ENCODE assay signal across 21 mouse cellular contexts in genomic region chr12:111124601-111125260, GRCm38 (mm10). TPM values are rescaled to one million over a fixed set of nuclear protein-coding genes. Genes with fewer than 3 reads are reported as not detected.
DNase-seq lines count a peak whose midpoint lies in the region; ATAC-seq lines count a peak whose summit lies in the region.
"Had no signal": no experiment of that assay in that cellular context is flagged by ENCODE, and none has a peak within 500 bp of the region (broad histone marks: within the 10 kb centered on the region; RNA-seq: fewer than 3 reads in every experiment).

No protein-coding gene starts in this region.

- ATAC-seq in hindbrain, embryonic 13.5 days (ENCODE audit: low FRiP score): no peak
- no peak for ATAC-seq in midbrain, embryonic 14.5 days (ENCODE audit: low FRiP score, low TSS enrichment)
- 0 out of 2 replicates have a peak, but pooled peaks have one; percentile 35 for ATAC-seq in neural tube, embryonic 15.5 days (ENCODE audit: low FRiP score)
- ATAC-seq in activated CD4-positive, CD25-positive, alpha-beta regulatory T cell, adult 4 months: no peak

- H3K9ac ChIP-seq in hindbrain, embryonic 13.5 days: no peak overlapping the region
- H3K9ac ChIP-seq in midbrain, embryonic 14.5 days (replicated peaks; ENCODE audit: low read length): no peak overlapping the region
- H3K9ac ChIP-seq in neural tube, embryonic 15.5 days (replicated peaks): no peak overlapping the region
- H3K9ac ChIP-seq: heart, embryonic 15.5 days; limb, embryonic 12.5 days; liver, embryonic 14.5 days had no signal

- no peak overlapping the region for H3K4me3 ChIP-seq in hindbrain, embryonic 13.5 days
- no peak overlapping the region for H3K4me3 ChIP-seq in hindbrain, embryonic 10.5 days
- H3K4me3 ChIP-seq in midbrain, embryonic 14.5 days (replicated peaks; ENCODE audit: low read depth, low read length): no peak overlapping the region
- no peak overlapping the region for H3K4me3 ChIP-seq in midbrain, embryonic 10.5 days
- H3K4me3 ChIP-seq in neural tube, embryonic 15.5 days (replicated peaks): no peak overlapping the region
- H3K4me3 ChIP-seq: embryonic facial prominence, embryonic 10.5 days; erythroblast, embryonic 14.5 days; heart, embryonic 15.5 days; left cerebral cortex, adult 2 months; limb, embryonic 12.5 days; megakaryocyte, embryonic 14.5 days had no signal

- H3K4me1 ChIP-seq in hindbrain, embryonic 13.5 days (replicated peaks): peaks cover 12% of the 10 kb centered on the region
- H3K4me1 ChIP-seq in hindbrain, embryonic 10.5 days (replicated peaks): peaks cover 6% of the 10 kb centered on the region; the same call in 1 of the 2 replicates
- H3K4me1 ChIP-seq in midbrain, embryonic 14.5 days (ENCODE audit: control insufficient read depth, insufficient read depth, low read length): peaks cover 10% of the 10 kb centered on the region
- H3K4me1 ChIP-seq in midbrain, embryonic 10.5 days: peaks cover 10% of the 10 kb centered on the region
- H3K4me1 ChIP-seq in neural tube, embryonic 15.5 days: peaks cover 10% of the 10 kb centered on the region
- H3K4me1 ChIP-seq: embryonic facial prominence, embryonic 10.5 days; heart, embryonic 15.5 days; limb, embryonic 12.5 days; megakaryocyte, embryonic 14.5 days had no signal

- DNase-seq in hindbrain, embryonic 10.5 days (ENCODE audit: low spot score): no peak
- peak; percentile 72 for DNase-seq in midbrain, embryonic 14.5 days
- no peak for DNase-seq in midbrain, embryonic 10.5 days (ENCODE audit: low spot score)
- DNase-seq in kidney, postnatal 10 days: peak; percentile 67
- DNase-seq: adrenal gland, adult 8-10 months; cerebellum, adult 9-10 months; heart, adult 11 months; lung, postnatal 10 days; thymus, adult 18-20 months had no signal

- no peaks in the 10 kb centered on the region for H3K27me3 ChIP-seq in hindbrain, embryonic 13.5 days
- no peaks in the 10 kb centered on the region for H3K27me3 ChIP-seq in hindbrain, embryonic 10.5 days (ENCODE audit: insufficient read depth, poor library complexity, severe bottlenecking)
- no peaks in the 10 kb centered on the region for H3K27me3 ChIP-seq in midbrain, embryonic 14.5 days (ENCODE audit: control insufficient read depth, insufficient read depth, low read length)
- no peaks in the 10 kb centered on the region for H3K27me3 ChIP-seq in midbrain, embryonic 10.5 days (ENCODE audit: low read depth, poor library complexity, severe bottlenecking)
- no peaks in the 10 kb centered on the region for H3K27me3 ChIP-seq in neural tube, embryonic 15.5 days (replicated peaks)
- H3K27me3 ChIP-seq: heart, embryonic 15.5 days; limb, embryonic 12.5 days; megakaryocyte, embryonic 14.5 days had no signal

- peak overlapping the region; percentile 41; the same call in 1 of the 2 replicates for H3K27ac ChIP-seq in hindbrain, embryonic 13.5 days
- H3K27ac ChIP-seq in hindbrain, embryonic 10.5 days: no peak overlapping the region
- H3K27ac ChIP-seq in midbrain, embryonic 14.5 days (replicated peaks; ENCODE audit: low read depth, low read length): peak overlapping the region; percentile 33; the same call in 1 of the 2 replicates
- H3K27ac ChIP-seq in midbrain, embryonic 10.5 days (replicated peaks): no peak overlapping the region
- H3K27ac ChIP-seq in neural tube, embryonic 15.5 days (replicated peaks): peak overlapping the region; percentile 29; the same call in 1 of the 2 replicates
- H3K27ac ChIP-seq: embryonic facial prominence, embryonic 10.5 days; heart, embryonic 15.5 days; left cerebral cortex, adult 2 months; limb, embryonic 12.5 days; liver, embryonic 14.5 days had no signal

- 58% methylated on average over 14 of the region's 14 CpGs for WGBS in hindbrain, embryonic 13.5 days
- 82% methylated on average over 14 of the region's 14 CpGs for WGBS in hindbrain, embryonic 10.5 days
- 58% methylated on average over 14 of the region's 14 CpGs for WGBS in midbrain, embryonic 14.5 days
- WGBS in midbrain, embryonic 10.5 days: 83% methylated on average over 14 of the region's 14 CpGs
- 49% methylated on average over 14 of the region's 14 CpGs for WGBS in neural tube, embryonic 15.5 days

- H3K9me3 ChIP-seq in hindbrain, embryonic 13.5 days: peaks cover 4% of the 10 kb centered on the region; the same call in 1 of the 2 replicates
- H3K9me3 ChIP-seq in hindbrain, embryonic 10.5 days: peaks cover 6% of the 10 kb centered on the region; the same call in 1 of the 2 replicates
- H3K9me3 ChIP-seq in midbrain, embryonic 14.5 days (ENCODE audit: control insufficient read depth, low read length): no peaks in the 10 kb centered on the region
- H3K9me3 ChIP-seq in midbrain, embryonic 10.5 days (replicated peaks): 0 out of 2 replicates have a peak, but pooled peaks cover 6% of the 10 kb centered on the region
- H3K9me3 ChIP-seq in neural tube, embryonic 15.5 days (replicated peaks): no peaks in the 10 kb centered on the region
- H3K9me3 ChIP-seq: heart, embryonic 15.5 days had no signal

- H3K36me3 ChIP-seq in hindbrain, embryonic 13.5 days: no peaks in the 10 kb centered on the region
- peaks cover 23% of the 10 kb centered on the region for H3K36me3 ChIP-seq in hindbrain, embryonic 10.5 days
- 0 out of 2 replicates have a peak, but pooled peaks cover under 1% of the 10 kb centered on the region for H3K36me3 ChIP-seq in midbrain, embryonic 14.5 days (ENCODE audit: control insufficient read depth, insufficient read depth, low read length)
- H3K36me3 ChIP-seq in midbrain, embryonic 10.5 days: peaks cover 8% of the 10 kb centered on the region
- H3K36me3 ChIP-seq in neural tube, embryonic 15.5 days: no peaks in the 10 kb centered on the region
- H3K36me3 ChIP-seq: heart, embryonic 15.5 days had no signal

- H3K4me2 ChIP-seq in hindbrain, embryonic 13.5 days: no peak overlapping the region
- H3K4me2 ChIP-seq in midbrain, embryonic 14.5 days (ENCODE audit: low read length): no peak overlapping the region
- H3K4me2 ChIP-seq in neural tube, embryonic 15.5 days: peak overlapping the region; percentile 19; the same call in 1 of the 2 replicates
- H3K4me2 ChIP-seq: heart, embryonic 15.5 days; limb, embryonic 12.5 days had no signal

RNA-seq across cellular contexts. Expression of gene Traf3, which starts 41.4 kb away (rescaled TPM):
- polyA plus RNA-seq in hindbrain, embryonic 13.5 days (2015; fragmentation: Nextera tagmentation; extraction: Ambion mirVana): 15.6 and 17.0 TPM in 2 replicates
- polyA plus RNA-seq in hindbrain, embryonic 10.5 days (2016; fragmentation: Nextera tagmentation; extraction: Ambion mirVana): 11.0 and 13.9 TPM in 2 replicates
- polyA plus RNA-seq in midbrain, embryonic 14.5 days (2014; fragmentation: Nextera tagmentation; extraction: Ambion mirVana): 22.0 and 28.4 TPM in 2 replicates
- polyA plus RNA-seq in midbrain, embryonic 10.5 days (2016; fragmentation: Nextera tagmentation; extraction: Ambion mirVana): 11.5 and 15.0 TPM in 2 replicates
- polyA plus RNA-seq in neural tube, embryonic 15.5 days (2015; fragmentation: Nextera tagmentation; extraction: Ambion mirVana): 16.9 and 19.0 TPM in 2 replicates
- 10 to 100 TPM; 14.4 to 15.5 TPM for polyA plus RNA-seq in activated CD4-positive, CD25-positive, alpha-beta regulatory T cell, adult 4 months (2017; shearing (Covaris generic))

RNA-seq across cellular contexts. Expression of gene 4930595D18Rik, which starts 59.6 kb away (rescaled TPM):
- polyA plus RNA-seq in hindbrain, embryonic 13.5 days (2015; fragmentation: Nextera tagmentation; extraction: Ambion mirVana): 0.21 TPM in 1 of 2 replicates, not detected in the other
- not detected in 2 replicates for polyA plus RNA-seq in hindbrain, embryonic 10.5 days (2016; fragmentation: Nextera tagmentation; extraction: Ambion mirVana)
- not detected in 2 replicates for polyA plus RNA-seq in midbrain, embryonic 14.5 days (2014; fragmentation: Nextera tagmentation; extraction: Ambion mirVana)
- polyA plus RNA-seq in midbrain, embryonic 10.5 days (2016; fragmentation: Nextera tagmentation; extraction: Ambion mirVana): not detected in 2 replicates
- not detected in 2 replicates for polyA plus RNA-seq in neural tube, embryonic 15.5 days (2015; fragmentation: Nextera tagmentation; extraction: Ambion mirVana)
- 1 to 10 TPM in 1 of 2 experiments, not detected in 1; 2.8 TPM for polyA plus RNA-seq in activated CD4-positive, CD25-positive, alpha-beta regulatory T cell, adult 4 months (2017; shearing (Covaris generic))
- polyA plus RNA-seq: C2C12; embryonic facial prominence, embryonic 10.5 days; erythroblast, embryonic 14.5 days; heart, embryonic 15.5 days; limb, embryonic 12.5 days; liver, embryonic 14.5 days; small intestine, adult 2 months had no signal

Comparison
In these comparisons a context has a peak if more than half of its experiments do, and no peak if none do; other contexts are left out.
1. H3K27ac ChIP-seq: peak in hindbrain, embryonic 13.5 days (single experiment), midbrain, embryonic 14.5 days (single experiment) and neural tube, embryonic 15.5 days (single experiment); none in hindbrain, embryonic 10.5 days (single experiment) and midbrain, embryonic 10.5 days (single experiment).
2. DNase-seq: peak in midbrain, embryonic 14.5 days (single experiment) and kidney, postnatal 10 days (single experiment); none in hindbrain, embryonic 10.5 days (single experiment) and midbrain, embryonic 10.5 days (single experiment).